Mouse (Mus musculus) forebrain, embryonic 13.5 days (tissue): ENCODE data around the gene Prpf8. TPM values are rescaled to one million over a fixed set of nuclear protein-coding genes. Genes with fewer than 3 reads are reported as not detected.

ENCODE experiments used
- ATAC-seq: fragments of 200-750 bp; cut with Nextera tagmentation; 2 replicates; pipeline ENCODE4 v1.8.0; 2017
- H3K27ac ChIP-seq: fragments of 300-500 bp; sonication (generic); 2 replicates; pipeline ENCODE4 v1.5.1; 2015; ENCODE audit warnings: inconsistent platforms, mild to moderate bottlenecking, moderate library complexity
- H3K27me3 ChIP-seq: fragments of 300-500 bp; sonication (generic); 2 replicates; pipeline ENCODE4 v1.6.1; 2015; ENCODE audit warnings: mild to moderate bottlenecking, inconsistent platforms
- H3K36me3 ChIP-seq: fragments of 300-500 bp; sonication (generic); 2 replicates; pipeline ENCODE4 v1.6.1; 2015; ENCODE audit warnings: mild to moderate bottlenecking, inconsistent platforms; ENCODE audit not compliant: poor library complexity, severe bottlenecking
- H3K4me1 ChIP-seq: fragments of 300-500 bp; sonication (generic); 2 replicates; pipeline ENCODE4 v1.6.1; 2015; ENCODE audit warnings: inconsistent platforms
- H3K4me2 ChIP-seq: fragments of 300-500 bp; sonication (generic); 2 replicates; pipeline ENCODE4 v1.6.1; 2015; ENCODE audit warnings: inconsistent platforms, mild to moderate bottlenecking, moderate library complexity
- H3K4me3 ChIP-seq: fragments of 300-500 bp; sonication (generic); 2 replicates; pipeline ENCODE4 v1.5.1; 2015; ENCODE audit warnings: mild to moderate bottlenecking, inconsistent platforms
- H3K9ac ChIP-seq: fragments of 300-500 bp; sonication (generic); 2 replicates; pipeline ENCODE4 v1.6.1; 2015; ENCODE audit warnings: mild to moderate bottlenecking, inconsistent platforms
- H3K9me3 ChIP-seq: fragments of 300-500 bp; sonication (generic); replicated peaks from 2 replicates; pipeline ENCODE4 v1.6.1; 2016; ENCODE audit warnings: inconsistent platforms
- WGBS: fragments of 180-500 bp; shearing (Covaris S2); methylation state at CpG from one replicate; pipeline ENCODE4 v1.1.7; 2015; 5-methylcytosine and 5-hydroxymethylcytosine counted together
- polyA plus RNA-seq: library from polyadenylated mRNA; unstranded; fragments of >200 nt; fragmentation: Nextera tagmentation; extraction: Ambion mirVana; gene quantifications from 2 replicates; pipeline ENCODE4 v1.2.1, GENCODE M21; 2015

Prpf8 gene
- polyA plus RNA-seq, 1 experiment from 2014 or later: 56.3 TPM

DNA sequence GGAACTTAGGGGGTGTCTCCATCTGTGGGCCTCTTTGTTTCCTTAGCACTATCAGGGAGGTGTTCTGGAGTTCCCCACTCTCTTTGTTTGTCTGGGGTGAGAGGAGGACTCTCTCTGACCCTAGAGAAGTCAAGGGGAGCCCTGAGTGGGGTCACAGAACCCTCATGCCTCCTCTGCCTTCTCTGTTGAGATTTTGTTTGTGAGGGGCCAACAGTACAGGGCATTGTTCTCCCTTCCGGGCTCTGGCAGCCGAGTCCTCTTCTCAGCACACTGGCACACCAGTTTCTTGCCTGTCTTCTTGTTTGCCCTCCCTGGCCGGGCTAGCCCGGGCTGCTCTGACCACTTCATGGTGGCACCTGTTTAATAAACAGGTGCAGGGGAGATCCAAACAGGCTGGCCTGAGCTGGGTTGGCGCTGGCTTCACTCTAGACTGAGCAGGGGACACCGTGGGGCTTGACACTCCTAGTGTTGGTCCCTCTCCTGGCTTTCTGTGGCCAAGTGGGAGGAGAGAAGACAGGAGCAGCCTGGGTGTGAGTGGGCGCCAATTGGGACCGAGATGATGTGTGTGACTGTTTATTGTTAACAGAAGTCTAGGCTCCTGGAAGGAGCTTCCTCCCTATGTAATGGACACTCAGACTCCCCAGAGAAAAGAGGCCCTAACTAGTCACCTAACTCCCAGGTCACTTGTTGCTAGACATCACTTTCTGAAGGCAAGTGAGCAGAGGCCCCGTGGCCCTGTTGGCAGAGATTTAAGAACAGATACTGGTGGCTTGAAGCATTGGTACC is 51.8 kb downstream of the Prpf8 start:
- H3K27ac ChIP-seq: peak overlapping the region; percentile 31
- no peak overlapping the region for H3K4me3 ChIP-seq
- H3K9me3 ChIP-seq: no peaks in the 10 kb centered on the region
- H3K4me1 ChIP-seq: peaks cover 28% of the 10 kb centered on the region
- H3K9ac ChIP-seq: 0 out of 2 replicates have a peak overlapping the region, but pooled peaks have one; percentile 5
- no peak for ATAC-seq
- WGBS: 62% methylated on average over 9 of the region's 9 CpGs
- H3K36me3 ChIP-seq: no peaks in the 10 kb centered on the region
- no peaks in the 10 kb centered on the region for H3K27me3 ChIP-seq
- H3K4me2 ChIP-seq: no peak overlapping the region

DNA sequence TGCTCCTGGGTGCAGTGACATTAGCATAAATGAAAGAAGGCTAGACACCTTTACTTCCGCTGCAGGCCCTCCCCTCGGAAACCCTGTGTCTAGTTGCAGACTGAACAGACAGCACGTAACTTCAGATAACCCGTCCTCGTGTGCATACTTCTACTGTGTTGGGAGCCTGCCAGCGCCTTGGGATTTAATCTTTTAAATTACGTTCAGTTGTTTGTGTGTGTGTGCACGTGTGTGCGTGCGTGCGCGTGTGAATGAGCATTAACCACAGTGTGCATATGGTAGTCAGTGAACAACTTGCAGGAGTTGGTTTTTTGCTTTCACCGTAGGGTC is 52.3 kb downstream of the Prpf8 start:
- Histone ChIP-seq H3K36me3 (no peaks in the 10 kb centered on the region), H3K4me3 (no peak overlapping the region), H3K9me3 (no peaks in the 10 kb centered on the region), H3K27me3 (no peaks in the 10 kb centered on the region), H3K27ac (no peak overlapping the region), H3K4me1 (peaks cover 23% of the 10 kb centered on the region), H3K9ac (no peak overlapping the region), H3K4me2 (no peak overlapping the region)
- 86% methylated on average over 13 of the region's 13 CpGs for WGBS
- no peak for ATAC-seq

DNA sequence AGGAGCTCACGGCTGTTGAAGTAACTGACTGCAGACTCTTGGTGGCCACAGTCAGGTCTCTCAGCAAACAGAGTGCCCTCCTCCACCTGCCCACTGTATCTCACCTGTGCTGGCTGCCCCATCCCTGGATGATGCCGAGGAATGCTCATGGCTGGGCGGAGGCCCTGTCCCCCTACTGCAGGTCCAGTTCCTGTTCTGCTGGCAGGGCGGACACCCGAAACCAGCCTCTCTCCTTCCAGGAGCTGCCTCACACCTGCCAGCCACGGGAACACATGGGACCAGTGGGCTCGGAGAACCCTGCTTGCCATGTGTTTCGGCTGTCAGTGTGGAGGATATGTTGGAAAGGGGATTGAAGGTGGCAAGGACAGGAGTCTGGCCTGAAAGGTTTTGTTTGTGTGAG is 53.6 kb downstream of the Prpf8 start:
- WGBS: 85% methylated on average over 8 of the region's 8 CpGs
- Histone ChIP-seq H3K27me3 (no peaks in the 10 kb centered on the region), H3K9ac (no peak overlapping the region), H3K36me3 (peaks cover 6% of the 10 kb centered on the region; the same call in 1 of the 2 replicates), H3K27ac (no peak overlapping the region), H3K4me1 (peaks cover 15% of the 10 kb centered on the region), H3K9me3 (no peaks in the 10 kb centered on the region), H3K4me3 (no peak overlapping the region), H3K4me2 (no peak overlapping the region)
- no peak for ATAC-seq

DNA sequence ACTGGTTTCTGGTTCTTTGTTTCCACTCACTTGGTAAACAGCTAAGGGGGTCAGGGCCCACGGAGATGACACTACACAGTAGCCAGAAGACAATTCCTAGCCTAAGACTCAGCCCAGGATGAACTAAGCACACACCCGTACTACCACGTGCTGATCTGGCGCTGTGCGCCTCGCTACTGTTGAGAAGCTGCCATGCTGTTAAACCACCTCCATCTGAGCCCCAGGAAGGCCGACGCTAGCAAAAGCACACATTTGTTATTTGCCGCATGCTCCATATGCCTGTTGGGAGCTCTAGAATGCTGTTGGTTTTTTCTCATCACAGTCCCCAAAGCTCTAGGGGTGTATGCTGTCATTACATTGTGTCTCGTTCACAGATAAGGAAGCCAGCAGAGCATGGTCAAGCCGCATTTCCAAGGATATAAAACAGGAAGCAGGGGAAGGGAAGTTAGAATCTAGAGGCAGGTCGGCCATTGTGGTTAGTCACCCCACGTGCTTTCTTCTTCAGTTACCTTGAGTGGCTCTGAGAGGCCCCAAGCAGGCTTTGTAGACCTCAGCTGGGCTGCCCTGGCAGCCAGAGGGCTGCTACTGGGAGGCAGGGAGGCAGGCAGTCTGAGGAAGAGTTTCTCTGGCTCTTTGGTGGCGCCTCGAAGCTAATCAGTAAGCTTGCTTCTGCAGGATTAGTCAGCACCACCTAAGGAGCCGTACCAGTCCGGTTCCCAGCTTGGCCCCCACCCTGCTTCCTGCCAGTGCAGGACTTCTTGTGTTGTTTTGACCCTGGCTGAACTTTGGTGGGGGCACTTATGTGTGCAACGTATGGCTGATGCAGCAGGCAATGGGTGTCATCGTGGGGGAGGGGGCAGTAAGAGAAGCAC is 54.3 kb downstream of the Prpf8 start:
- no peak for ATAC-seq
- H3K9ac ChIP-seq: no peak overlapping the region

DNA sequence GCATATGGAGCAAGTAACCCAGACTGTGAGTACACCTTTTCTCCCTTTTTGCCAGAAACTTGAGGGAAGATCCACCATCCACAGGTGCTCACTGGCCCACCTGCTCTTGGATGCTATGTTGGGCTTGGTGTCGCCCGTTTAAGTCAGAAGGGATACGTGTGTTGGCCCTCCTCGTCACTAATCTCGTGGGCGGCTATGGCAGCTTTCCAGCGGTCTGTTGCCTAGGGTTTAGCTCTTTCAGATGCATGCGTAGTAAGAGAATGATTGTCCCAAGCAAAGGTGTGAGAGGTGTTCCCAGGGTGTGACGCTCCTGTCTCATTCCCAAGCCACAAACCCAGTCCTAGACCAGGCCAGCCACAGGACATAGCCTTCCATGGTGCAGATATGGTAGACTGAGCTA is 58.1 kb downstream of the Prpf8 start:
- WGBS: 88% methylated on average over 9 of the region's 9 CpGs
- H3K4me2 ChIP-seq: no peak overlapping the region

More for the DNA sequence above, 54.3 kb downstream of the Prpf8 start:
- Histone ChIP-seq H3K9me3 (no peaks in the 10 kb centered on the region), H3K4me3 (no peak overlapping the region), H3K36me3 (peaks cover 6% of the 10 kb centered on the region; the same call in 1 of the 2 replicates), H3K27me3 (no peaks in the 10 kb centered on the region), H3K27ac (no peak overlapping the region), H3K4me2 (no peak overlapping the region), H3K4me1 (peaks cover 14% of the 10 kb centered on the region)
- WGBS: 73% methylated on average over 19 of the region's 19 CpGs

DNA sequence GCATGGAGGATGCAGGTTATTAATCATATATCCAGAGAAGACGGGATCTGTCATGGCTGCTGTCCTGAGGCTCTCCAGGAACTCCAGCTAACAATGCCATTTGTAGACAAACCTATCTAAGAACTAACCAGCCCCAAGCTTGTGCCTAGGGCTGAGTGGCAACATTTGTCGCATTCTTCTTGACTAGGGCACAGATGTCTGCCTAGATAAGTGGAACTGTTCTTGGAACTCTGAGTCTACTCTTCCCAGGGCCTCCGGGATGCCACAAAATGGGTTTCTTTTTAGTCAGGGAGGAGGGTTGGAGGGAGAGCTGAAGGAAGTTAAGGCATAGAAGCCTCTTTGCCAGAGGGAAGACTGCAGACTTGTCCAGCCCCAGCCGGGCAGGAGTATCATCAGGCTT is 59.4 kb downstream of the Prpf8 start:
- Histone ChIP-seq H3K9ac (no peak overlapping the region), H3K27ac (no peak overlapping the region), H3K4me3 (no peak overlapping the region), H3K36me3 (peaks cover 10% of the 10 kb centered on the region; the same call in 1 of the 2 replicates), H3K4me1 (peaks cover 20% of the 10 kb centered on the region), H3K4me2 (no peak overlapping the region), H3K27me3 (no peaks in the 10 kb centered on the region), H3K9me3 (no peaks in the 10 kb centered on the region)
- no peak for ATAC-seq
- WGBS: 78% methylated on average over 4 of the region's 4 CpGs

More for the DNA sequence above, 58.1 kb downstream of the Prpf8 start:
- Histone ChIP-seq H3K4me3 (no peak overlapping the region), H3K4me1 (peaks cover 7% of the 10 kb centered on the region), H3K9ac (no peak overlapping the region), H3K9me3 (no peaks in the 10 kb centered on the region), H3K27ac (no peak overlapping the region), H3K27me3 (no peaks in the 10 kb centered on the region), H3K36me3 (peaks cover 10% of the 10 kb centered on the region; the same call in 1 of the 2 replicates)
- ATAC-seq: no peak

DNA sequence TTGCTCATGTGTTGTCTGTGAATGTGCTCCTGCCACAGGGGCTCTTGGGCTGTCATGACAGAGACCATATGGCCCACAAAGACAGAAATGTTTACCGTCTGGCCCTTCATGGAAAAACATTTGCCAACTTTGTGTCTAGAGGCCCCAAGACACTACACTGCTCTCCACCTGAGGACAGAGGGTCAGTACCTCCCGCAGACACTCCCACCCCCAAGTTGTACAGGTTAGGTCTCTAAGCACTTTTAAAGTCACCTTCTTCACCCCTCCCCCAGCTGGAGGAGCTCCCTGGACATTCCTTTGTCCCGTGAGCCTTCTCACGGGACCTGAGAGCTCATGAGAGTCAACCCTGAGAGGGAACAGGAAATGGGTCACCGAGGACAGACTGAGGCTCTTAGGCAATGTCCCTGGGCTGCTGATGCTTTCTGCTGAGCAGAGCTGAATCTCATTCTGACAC is 63.1 kb downstream of the Prpf8 start:
- Histone ChIP-seq H3K4me3 (no peak overlapping the region), H3K27ac (peak overlapping the region; percentile 35; the same call in 1 of the 2 replicates), H3K4me1 (peaks cover 33% of the 10 kb centered on the region), H3K4me2 (peak overlapping the region; percentile 1; the same call in 1 of the 2 replicates), H3K27me3 (no peaks in the 10 kb centered on the region), H3K9me3 (no peaks in the 10 kb centered on the region), H3K9ac (no peak overlapping the region), H3K36me3 (peaks cover 6% of the 10 kb centered on the region; the same call in 1 of the 2 replicates)
- WGBS: 61% methylated on average over 5 of the region's 5 CpGs
- ATAC-seq: no peak

DNA sequence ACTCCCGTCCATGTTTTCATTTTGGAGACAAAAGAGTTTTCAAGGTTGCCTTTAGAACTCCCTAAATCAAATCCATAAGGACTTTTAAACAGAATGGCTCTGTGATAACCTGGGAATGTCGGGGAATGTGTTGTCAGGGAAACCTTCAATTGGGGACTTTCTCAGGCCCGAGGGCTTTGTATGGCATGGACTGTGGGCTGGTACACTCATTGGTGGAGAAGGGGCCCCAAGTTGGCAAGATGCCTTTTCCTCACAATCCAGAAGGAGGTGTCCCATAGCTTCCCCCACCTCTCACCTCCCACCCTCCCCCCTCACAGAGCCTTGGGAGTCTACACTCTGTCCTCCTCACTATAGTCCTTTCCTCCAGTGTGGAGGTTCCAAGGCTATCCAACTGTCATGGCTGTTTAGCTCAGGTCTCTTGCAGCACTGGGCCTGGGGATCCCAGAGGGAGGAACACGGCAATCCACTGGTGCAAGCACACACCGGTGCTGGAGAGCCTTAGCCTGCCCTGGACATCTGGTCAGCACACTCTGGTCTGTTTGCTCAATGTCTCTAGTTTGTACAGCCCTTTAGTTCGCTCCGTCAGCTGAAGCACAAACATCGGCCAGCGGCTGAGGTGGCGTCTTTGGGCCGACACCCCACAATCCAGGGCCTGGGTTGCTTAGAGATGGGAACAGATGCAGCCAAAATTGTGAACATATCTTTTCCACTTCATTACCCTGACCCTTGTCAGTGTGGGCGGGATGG is 63.8 kb downstream of the Prpf8 start:
- H3K4me1 ChIP-seq: peaks cover 33% of the 10 kb centered on the region
- H3K36me3 ChIP-seq: peaks cover 5% of the 10 kb centered on the region; the same call in 1 of the 2 replicates
- ATAC-seq: no peak
- peak overlapping the region; percentile 35; the same call in 1 of the 2 replicates for H3K27ac ChIP-seq
- H3K9me3 ChIP-seq: no peaks in the 10 kb centered on the region
- no peak overlapping the region for H3K9ac ChIP-seq
- no peaks in the 10 kb centered on the region for H3K27me3 ChIP-seq
- peak overlapping the region; percentile 1; the same call in 1 of the 2 replicates for H3K4me2 ChIP-seq
- H3K4me3 ChIP-seq: no peak overlapping the region
- WGBS: 52% methylated on average over 12 of the region's 12 CpGs

DNA sequence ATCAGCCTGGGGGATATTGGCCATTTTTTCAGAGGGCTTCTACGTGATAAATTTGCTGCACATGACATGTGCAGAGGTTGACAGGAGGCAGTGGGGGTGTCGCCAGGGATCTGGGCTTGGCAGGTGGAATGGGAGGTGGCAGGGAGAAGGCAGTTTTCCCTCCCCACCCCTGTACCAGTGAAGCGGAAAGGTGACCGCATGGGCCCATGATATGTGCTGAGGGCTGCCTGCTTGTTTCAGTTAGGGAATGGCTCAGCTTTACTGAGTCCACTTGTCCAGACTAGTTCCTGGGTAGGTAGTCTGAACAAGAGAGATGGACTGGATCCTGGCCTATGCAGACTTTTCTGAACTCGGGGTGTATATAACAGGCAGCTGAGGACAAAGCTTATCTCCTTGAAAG is 64.7 kb downstream of the Prpf8 start:
- no peak for ATAC-seq
- Histone ChIP-seq H3K36me3 (peaks cover 3% of the 10 kb centered on the region; the same call in 1 of the 2 replicates), H3K9me3 (no peaks in the 10 kb centered on the region), H3K4me3 (no peak overlapping the region), H3K4me1 (peaks cover 33% of the 10 kb centered on the region), H3K4me2 (no peak overlapping the region), H3K9ac (peak overlapping the region; percentile 26; the same call in 1 of the 2 replicates), H3K27ac (no peak overlapping the region), H3K27me3 (no peaks in the 10 kb centered on the region)
- 89% methylated on average over 5 of the region's 5 CpGs for WGBS

DNA sequence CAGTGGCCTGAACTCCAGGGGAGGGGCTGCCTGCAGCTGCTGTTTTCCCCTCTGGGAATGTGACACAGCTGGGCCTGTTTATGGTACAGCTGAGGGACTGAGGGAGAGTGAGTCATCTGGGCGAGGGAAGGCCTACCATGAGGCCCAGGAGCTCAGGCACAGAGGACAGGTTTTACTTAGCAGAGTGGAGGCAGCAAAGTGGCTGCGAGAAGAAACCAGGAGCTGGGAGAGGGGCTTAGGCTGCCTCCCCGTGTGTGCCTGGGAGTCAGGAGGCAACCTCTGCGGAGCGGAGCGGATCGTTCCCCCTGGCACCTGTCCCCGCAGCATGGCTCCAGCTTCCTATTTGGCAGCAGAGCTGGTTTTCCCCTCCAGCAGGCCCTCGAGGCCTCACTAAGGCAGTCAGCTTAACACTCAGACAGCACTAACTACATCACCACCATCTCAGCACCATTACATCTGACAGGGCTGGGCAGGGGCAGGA is 65.4 kb downstream of the Prpf8 start:
- peak overlapping the region; percentile 44; the same call in 1 of the 2 replicates for H3K27ac ChIP-seq
- no peak overlapping the region for H3K4me3 ChIP-seq
- no peak overlapping the region for H3K4me2 ChIP-seq
- ATAC-seq: no peak
- H3K9me3 ChIP-seq: no peaks in the 10 kb centered on the region
- WGBS: 70% methylated on average over 9 of the region's 9 CpGs
- peaks cover 33% of the 10 kb centered on the region for H3K4me1 ChIP-seq
- H3K27me3 ChIP-seq: no peaks in the 10 kb centered on the region
- H3K9ac ChIP-seq: peak overlapping the region; percentile 35
- no peaks in the 10 kb centered on the region for H3K36me3 ChIP-seq

DNA sequence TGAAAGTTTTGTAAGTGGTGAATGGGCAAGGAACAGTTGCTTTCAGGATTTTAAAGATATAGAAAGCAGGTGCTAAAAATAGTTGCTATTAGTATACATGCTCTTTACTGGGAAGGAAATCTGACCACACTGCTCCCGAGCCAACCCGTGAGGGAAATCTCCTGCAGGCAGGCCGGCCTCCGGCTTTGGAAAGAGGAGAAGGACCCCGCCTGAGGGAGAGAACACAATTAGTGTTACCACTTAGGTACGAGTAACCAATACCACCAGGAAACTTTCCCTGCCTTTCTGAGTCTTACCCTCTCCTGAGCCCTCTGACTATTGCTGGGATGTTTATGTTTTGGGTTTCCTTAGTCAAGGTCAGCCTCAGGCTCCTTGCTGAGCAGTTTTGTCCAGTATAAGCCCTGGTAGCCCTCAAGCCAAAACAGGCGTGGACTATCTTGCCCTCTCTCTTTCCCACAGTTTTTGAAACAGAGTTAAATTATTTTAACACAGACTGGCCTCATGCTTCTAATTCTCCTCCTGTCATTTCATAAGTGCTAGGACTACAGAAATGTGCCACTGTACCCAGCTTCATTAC is 66.4 kb downstream of the Prpf8 start:
- Histone ChIP-seq H3K9ac (no peak overlapping the region), H3K9me3 (0 out of 2 replicates have a peak, but pooled peaks cover under 1% of the 10 kb centered on the region), H3K27ac (no peak overlapping the region), H3K4me1 (peaks cover 33% of the 10 kb centered on the region), H3K4me3 (no peak overlapping the region), H3K4me2 (no peak overlapping the region), H3K27me3 (no peaks in the 10 kb centered on the region), H3K36me3 (0 out of 2 replicates have a peak, but pooled peaks cover 8% of the 10 kb centered on the region)
- WGBS: 53% methylated on average over 7 of the region's 7 CpGs
- no peak for ATAC-seq
